Mouse (Mus musculus) megakaryocyte, embryonic 14.5 days (primary cell): ENCODE results near the gene Insrr.

ENCODE experiments used
- FLI1 ChIP-seq: IDR thresholded peaks from 2 replicates; pipeline ENCODE4 v1.6.1; 2012; ENCODE audit warnings: low read length, inconsistent platforms, mixed read lengths
- GATA1 ChIP-seq: IDR thresholded peaks from 3 replicates; pipeline ENCODE4 v1.6.1; 2012; ENCODE audit warnings: mixed read lengths, low read length, inconsistent platforms, borderline replicate concordance

- TF ChIP-seq GATA1 (no peak), FLI1 (no peak)
Measured at GRCm38 (mm10) chr3:87818226-87818625, 21.5 kb downstream of the Insrr start.
